In the genomic region with DNA sequence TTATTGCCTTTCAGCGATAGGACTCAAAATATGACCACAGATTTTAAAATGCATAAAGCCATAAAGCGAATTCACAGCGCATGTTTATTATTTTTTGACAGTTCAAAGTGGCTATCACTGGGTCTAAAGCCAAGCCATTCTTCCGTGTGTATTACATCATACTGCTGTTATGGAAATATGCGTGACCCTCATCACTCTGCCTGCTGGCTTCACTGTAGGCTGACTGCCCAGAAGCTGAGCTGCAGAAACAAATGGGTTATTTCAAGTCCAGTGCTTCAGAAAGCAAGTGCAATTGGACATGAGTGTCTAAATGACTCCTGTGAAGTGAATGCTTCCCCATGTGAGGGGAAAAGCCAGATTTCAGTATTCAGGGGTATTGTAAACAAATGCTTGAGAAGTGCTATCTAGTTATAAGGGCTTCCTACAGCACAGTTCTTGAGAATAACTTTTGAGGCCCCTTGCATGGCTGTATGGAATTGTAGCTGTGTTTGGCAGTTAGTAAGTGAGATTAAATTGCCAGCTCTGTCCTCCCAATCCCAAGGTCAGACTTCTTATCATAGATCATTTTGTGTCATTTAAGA, we compare ENCODE assay signal across 22 mouse cellular contexts. TPM values are rescaled to one million over a fixed set of nuclear protein-coding genes. Genes with fewer than 3 reads are reported as not detected.
DNase-seq lines count a peak whose midpoint lies in the region; ATAC-seq and TF ChIP-seq lines count a peak whose summit lies in the region.
"Had no signal": no experiment of that assay in that cellular context is flagged by ENCODE, and none has a peak within 500 bp of the region (broad histone marks: within the 10 kb centered on the region; RNA-seq: fewer than 3 reads in every experiment).

No protein-coding gene starts in this region.

- no peak overlapping the region for H3K4me3 ChIP-seq in heart, embryonic 10.5 days
- no peak overlapping the region for H3K4me3 ChIP-seq in kidney, postnatal 0 days (replicated peaks; ENCODE audit: low read depth, low read length)
- no peak overlapping the region for H3K4me3 ChIP-seq in kidney, embryonic 14.5 days (ENCODE audit: low read length)
- H3K4me3 ChIP-seq: heart, embryonic 15.5 days; layer of hippocampus, adult 2 months; liver, embryonic 12.5 days; midbrain, embryonic 13.5 days; myocyte; neural tube, embryonic 15.5 days had no signal

- DNase-seq in heart, adult 18-20 months, result peak; percentile 8 to 12
- no peak for DNase-seq in heart, embryonic 10.5 days (ENCODE audit: low spot score)
- DNase-seq in kidney, postnatal 0 days (ENCODE audit: low spot score), result peak; percentile 20
- peak; percentile 4 for DNase-seq in 3T3-L1 (ENCODE audit: low read depth, low spot score)
- DNase-seq in lung, postnatal 10 days, result peak; percentile 37
- DNase-seq: B cell, adult 2 months; cerebellum, postnatal 25 days; gastrocnemius, postnatal 36 days; kidney, adult 9 months; thymus, postnatal 36 days had no signal

- H3K36me3 ChIP-seq in heart, embryonic 10.5 days, result no peaks in the 10 kb centered on the region
- no peaks in the 10 kb centered on the region for H3K36me3 ChIP-seq in kidney, postnatal 0 days (ENCODE audit: insufficient read depth, low read length)
- H3K36me3 ChIP-seq in kidney, embryonic 14.5 days (ENCODE audit: control insufficient read depth, insufficient read depth, low read length), result no peaks in the 10 kb centered on the region
- H3K36me3 ChIP-seq: heart, embryonic 15.5 days; liver, embryonic 12.5 days; midbrain, embryonic 13.5 days; neural tube, embryonic 15.5 days had no signal

- no peaks in the 10 kb centered on the region for H3K27me3 ChIP-seq in heart, embryonic 10.5 days (ENCODE audit: insufficient read depth, poor library complexity, severe bottlenecking)
- no peaks in the 10 kb centered on the region for H3K27me3 ChIP-seq in kidney, postnatal 0 days (ENCODE audit: insufficient read depth, low read length)
- H3K27me3 ChIP-seq in kidney, embryonic 14.5 days (ENCODE audit: control insufficient read depth, insufficient read depth, low read length), result no peaks in the 10 kb centered on the region
- H3K27me3 ChIP-seq: heart, embryonic 15.5 days; liver, embryonic 12.5 days had no signal

- no peak for TF ChIP-seq CTCF in kidney, postnatal 0 days (IDR thresholded peaks at IDR 0.05; ENCODE audit: low read depth)

- H3K4me2 ChIP-seq in kidney, postnatal 0 days (ENCODE audit: low read length), result no peak overlapping the region
- H3K4me2 ChIP-seq in kidney, embryonic 14.5 days (replicated peaks; ENCODE audit: low read depth, low read length), result no peak overlapping the region
- H3K4me2 ChIP-seq: heart, embryonic 15.5 days; liver, embryonic 12.5 days; midbrain, embryonic 13.5 days; neural tube, embryonic 15.5 days had no signal

- WGBS in heart, embryonic 10.5 days, result 85% methylated on average over 5 of the region's 5 CpGs
- WGBS in kidney, postnatal 0 days, result 77% methylated on average over 5 of the region's 5 CpGs
- 81% methylated on average over 5 of the region's 5 CpGs for WGBS in kidney, embryonic 14.5 days

- H3K4me1 ChIP-seq in heart, embryonic 10.5 days, result no peaks in the 10 kb centered on the region
- H3K4me1 ChIP-seq in kidney, postnatal 0 days (replicated peaks; ENCODE audit: insufficient read depth, low read length), result no peaks in the 10 kb centered on the region
- H3K4me1 ChIP-seq in kidney, embryonic 14.5 days (ENCODE audit: control insufficient read depth, insufficient read depth, low read length), result no peaks in the 10 kb centered on the region
- H3K4me1 ChIP-seq: heart, embryonic 15.5 days; liver, embryonic 12.5 days; midbrain, embryonic 13.5 days; neural tube, embryonic 15.5 days had no signal

- no peak for ATAC-seq in kidney, postnatal 0 days (replicated peaks; ENCODE audit: low FRiP score, low read depth)
- ATAC-seq in kidney, embryonic 14.5 days (ENCODE audit: low FRiP score, low TSS enrichment), result no peak
- ATAC-seq in granulocyte monocyte progenitor cell, adult 5-6 weeks (replicated peaks; ENCODE audit: poor library complexity, severe bottlenecking), result no peak
- ATAC-seq: forebrain, embryonic 14.5 days; liver, embryonic 12.5 days; midbrain, embryonic 13.5 days had no signal

- no peak overlapping the region for H3K27ac ChIP-seq in heart, embryonic 10.5 days
- H3K27ac ChIP-seq in kidney, postnatal 0 days, result no peak overlapping the region
- H3K27ac ChIP-seq in kidney, embryonic 14.5 days (ENCODE audit: low read depth, low read length), result no peak overlapping the region
- H3K27ac ChIP-seq: heart, embryonic 15.5 days; layer of hippocampus, adult 2 months; liver, embryonic 12.5 days; midbrain, embryonic 13.5 days; neural tube, embryonic 15.5 days had no signal

- no peaks in the 10 kb centered on the region for H3K9me3 ChIP-seq in heart, embryonic 10.5 days
- no peaks in the 10 kb centered on the region for H3K9me3 ChIP-seq in kidney, postnatal 0 days (replicated peaks; ENCODE audit: low read length)
- no peaks in the 10 kb centered on the region for H3K9me3 ChIP-seq in kidney, embryonic 14.5 days (ENCODE audit: control insufficient read depth, low read length)
- H3K9me3 ChIP-seq: heart, embryonic 15.5 days; liver, embryonic 12.5 days; midbrain, embryonic 13.5 days; neural tube, embryonic 15.5 days had no signal

- H3K9ac ChIP-seq in kidney, postnatal 0 days (ENCODE audit: low read depth, low read length), result no peak overlapping the region
- H3K9ac ChIP-seq in kidney, embryonic 14.5 days (ENCODE audit: low read depth, low read length), result no peak overlapping the region
- H3K9ac ChIP-seq: heart, embryonic 15.5 days; liver, embryonic 12.5 days; midbrain, embryonic 13.5 days; neural tube, embryonic 15.5 days had no signal

RNA-seq across cellular contexts. Expression of a gene that starts 18.8 kb away (rescaled TPM):
- total RNA-seq in heart, adult 18-20 months (2021), result not detected
- polyA plus RNA-seq in heart, embryonic 10.5 days (2016; fragmentation: Nextera tagmentation; extraction: Ambion mirVana), result 0.36 and 0.48 TPM in 2 replicates
- polyA plus RNA-seq in kidney, postnatal 0 days (2015; fragmentation: Nextera tagmentation; extraction: Ambion mirVana), result not detected in 2 replicates
- polyA plus RNA-seq in kidney, embryonic 14.5 days (2014; fragmentation: Nextera tagmentation; extraction: Ambion mirVana), result not detected in 2 replicates
- not detected in 2 replicates for total RNA-seq in granulocyte monocyte progenitor cell, adult 5-6 weeks (2014; fragmentation: Nextera tagmentation)
- total RNA-seq in granulocyte monocyte progenitor cell, adult 5-6 weeks (2017), result not detected in 2 replicates
- total RNA-seq: adrenal gland, postnatal 4 days; gastrocnemius, postnatal 36 days; layer of hippocampus, adult 2 months; left cerebral cortex, adult 18-20 months had no signal
- polyA plus RNA-seq: forebrain, embryonic 14.5 days; limb, embryonic 11.5 days; midbrain, embryonic 13.5 days; myocyte; neural tube, embryonic 15.5 days had no signal
